Mouse (Mus musculus): ENCODE results near the gene Lrig1.

- TF ChIP-seq EP300 (IDR thresholded peaks at IDR 0.05), result no peak
- no peak for TF ChIP-seq CTCF (IDR thresholded peaks at IDR 0.05)
Measured at GRCm38 (mm10) chr6:94702993-94703392, 3.0 kb upstream of the Lrig1 start.

All from lung, postnatal 0 days (tissue).